Mouse (Mus musculus) monocyte, adult 5-6 weeks (primary cell): Measurements from ENCODE around the gene Mbnl3. TPM values are rescaled to one million over a fixed set of nuclear protein-coding genes. Genes with fewer than 3 reads are reported as not detected.

Source experiments
- total RNA-seq: library from RNA; stranded (forward); fragments of 200-1000, 200-491, 200-594 nt; gene quantifications from 3 replicates; pipeline ENCODE4 v1.2.3, GENCODE M21; 2017

The Mbnl3 gene
- total RNA-seq, 1 experiment from 2014 or later = 11.6 TPM

Other genes with a start within 250 kb of the Mbnl3 start
- 59.8 to 67.6 TPM (median 66.7 TPM) in 3 replicates for gene Rap2c, start 188.5 kb downstream of the Mbnl3 start, total RNA-seq